In genomic region chr6:36841701-36842100, GRCm38 (mm10) we compare ENCODE assay signal across 28 mouse cellular contexts. TPM values are rescaled to one million over a fixed set of nuclear protein-coding genes. Genes with fewer than 3 reads are reported as not detected.
DNase-seq lines count a peak whose midpoint lies in the region; ATAC-seq lines count a peak whose summit lies in the region.
"Had no signal": no experiment of that assay in that cellular context is flagged by ENCODE, and none has a peak within 500 bp of the region (broad histone marks: within the 10 kb centered on the region; RNA-seq: fewer than 3 reads in every experiment).

No protein-coding gene starts in this region.

- H3K4me1 ChIP-seq in hindbrain, embryonic 11.5 days (replicated peaks; ENCODE audit: control insufficient read depth, insufficient read depth, low read length), result no peaks in the 10 kb centered on the region
- H3K4me1 ChIP-seq in hindbrain, embryonic 14.5 days (replicated peaks; ENCODE audit: control insufficient read depth, insufficient read depth, low read length), result peaks cover 3% of the 10 kb centered on the region; the same call in 1 of the 2 replicates
- no peaks in the 10 kb centered on the region; the same call in 1 of the 2 replicates for H3K4me1 ChIP-seq in embryonic facial prominence, embryonic 11.5 days (ENCODE audit: control insufficient read depth, insufficient read depth, low read length)
- peaks cover 69% of the 10 kb centered on the region for H3K4me1 ChIP-seq in limb, embryonic 10.5 days
- H3K4me1 ChIP-seq in midbrain, embryonic 14.5 days (ENCODE audit: control insufficient read depth, insufficient read depth, low read length), result no peaks in the 10 kb centered on the region
- H3K4me1 ChIP-seq: intestine, embryonic 15.5 days; liver, embryonic 12.5 days had no signal

- H3K36me3 ChIP-seq in hindbrain, embryonic 11.5 days (ENCODE audit: control insufficient read depth, insufficient read depth, low read length), result no peaks in the 10 kb centered on the region
- peaks cover 1% of the 10 kb centered on the region; the same call in 1 of the 2 replicates for H3K36me3 ChIP-seq in hindbrain, embryonic 14.5 days (replicated peaks; ENCODE audit: control insufficient read depth, insufficient read depth)
- H3K36me3 ChIP-seq in embryonic facial prominence, embryonic 11.5 days (replicated peaks; ENCODE audit: control insufficient read depth, insufficient read depth, low read depth, low read length), result no peaks in the 10 kb centered on the region
- no peaks in the 10 kb centered on the region for H3K36me3 ChIP-seq in limb, embryonic 10.5 days
- H3K36me3 ChIP-seq in midbrain, embryonic 14.5 days (ENCODE audit: control insufficient read depth, insufficient read depth, low read length), result peaks cover 3% of the 10 kb centered on the region; the same call in 1 of the 2 replicates
- H3K36me3 ChIP-seq: intestine, embryonic 15.5 days; limb, embryonic 13.5 days; liver, embryonic 12.5 days had no signal

- peak; percentile 35 for DNase-seq in hindbrain, embryonic 11.5 days (ENCODE audit: low spot score)
- DNase-seq in hindbrain, embryonic 14.5 days (ENCODE audit: low spot score), result no peak
- DNase-seq in embryonic facial prominence, embryonic 11.5 days (ENCODE audit: low spot score), result peak; percentile 93
- no peak for DNase-seq in limb, embryonic 10.5 days (ENCODE audit: low spot score)
- DNase-seq in adipocyte (ENCODE audit: low spot score), result no peak
- DNase-seq in midbrain, embryonic 14.5 days, result no peak
- DNase-seq in urinary bladder, adult 18-20 months (ENCODE audit: low spot score in 2 of 2), result no peak
- DNase-seq: adrenal gland, adult 2 months; adrenal gland, postnatal 36 days; cerebellum, adult 2 months; cerebellum, postnatal 14 days; gastrocnemius, postnatal 25 days; heart, adult 18-20 months; kidney, adult 8-10 months; kidney, postnatal 4 days; layer of hippocampus, adult 9-11 months; liver, postnatal 0 days; lung, postnatal 36 days; thymus, adult 2 months had no signal

- H3K9me3 ChIP-seq in hindbrain, embryonic 11.5 days (ENCODE audit: control insufficient read depth, low read length), result no peaks in the 10 kb centered on the region
- no peaks in the 10 kb centered on the region for H3K9me3 ChIP-seq in hindbrain, embryonic 14.5 days (ENCODE audit: control insufficient read depth, low read length)
- no peaks in the 10 kb centered on the region for H3K9me3 ChIP-seq in embryonic facial prominence, embryonic 11.5 days (replicated peaks; ENCODE audit: control insufficient read depth, low read length)
- H3K9me3 ChIP-seq in limb, embryonic 10.5 days (replicated peaks), result no peaks in the 10 kb centered on the region
- no peaks in the 10 kb centered on the region for H3K9me3 ChIP-seq in midbrain, embryonic 14.5 days (ENCODE audit: control insufficient read depth, low read length)
- H3K9me3 ChIP-seq: intestine, embryonic 15.5 days; limb, embryonic 13.5 days; liver, embryonic 12.5 days; midbrain, embryonic 12.5 days; neural tube, embryonic 13.5 days had no signal

- H3K27me3 ChIP-seq in hindbrain, embryonic 11.5 days (ENCODE audit: control insufficient read depth, insufficient read depth, low read length), result no peaks in the 10 kb centered on the region
- H3K27me3 ChIP-seq in hindbrain, embryonic 14.5 days (ENCODE audit: control insufficient read depth, insufficient read depth, low read length), result no peaks in the 10 kb centered on the region
- H3K27me3 ChIP-seq in embryonic facial prominence, embryonic 11.5 days (ENCODE audit: control insufficient read depth, insufficient read depth, low read length), result no peaks in the 10 kb centered on the region
- H3K27me3 ChIP-seq in limb, embryonic 10.5 days (ENCODE audit: low read depth, poor library complexity, severe bottlenecking), result no peaks in the 10 kb centered on the region
- H3K27me3 ChIP-seq in midbrain, embryonic 14.5 days (ENCODE audit: control insufficient read depth, insufficient read depth, low read length), result no peaks in the 10 kb centered on the region
- H3K27me3 ChIP-seq: intestine, embryonic 15.5 days; limb, embryonic 13.5 days; liver, embryonic 12.5 days; midbrain, embryonic 12.5 days; neural tube, embryonic 13.5 days had no signal

- H3K4me3 ChIP-seq in hindbrain, embryonic 11.5 days (ENCODE audit: low read depth, low read length), result no peak overlapping the region
- H3K4me3 ChIP-seq in hindbrain, embryonic 14.5 days (replicated peaks; ENCODE audit: low read length), result no peak overlapping the region
- H3K4me3 ChIP-seq in embryonic facial prominence, embryonic 11.5 days (ENCODE audit: low read depth, low read length), result no peak overlapping the region
- H3K4me3 ChIP-seq in limb, embryonic 10.5 days, result no peak overlapping the region
- H3K4me3 ChIP-seq in midbrain, embryonic 14.5 days (replicated peaks; ENCODE audit: low read depth, low read length), result no peak overlapping the region
- H3K4me3 ChIP-seq: intestine, embryonic 15.5 days; limb, embryonic 13.5 days; liver, embryonic 12.5 days; midbrain, embryonic 12.5 days; neural tube, embryonic 13.5 days had no signal

- no peak overlapping the region for H3K27ac ChIP-seq in hindbrain, embryonic 11.5 days (ENCODE audit: low read depth, low read length)
- H3K27ac ChIP-seq in hindbrain, embryonic 14.5 days, result no peak overlapping the region
- H3K27ac ChIP-seq in embryonic facial prominence, embryonic 11.5 days (replicated peaks; ENCODE audit: low read depth, low read length), result no peak overlapping the region
- H3K27ac ChIP-seq in limb, embryonic 10.5 days, result peak overlapping the region; percentile 78
- no peak overlapping the region for H3K27ac ChIP-seq in midbrain, embryonic 14.5 days (replicated peaks; ENCODE audit: low read depth, low read length)
- H3K27ac ChIP-seq: intestine, embryonic 15.5 days; kidney, postnatal 0 days; liver, embryonic 12.5 days; midbrain, embryonic 12.5 days; neural tube, embryonic 13.5 days had no signal

- H3K4me2 ChIP-seq in hindbrain, embryonic 11.5 days (replicated peaks; ENCODE audit: low read depth, low read length), result no peak overlapping the region
- no peak overlapping the region for H3K4me2 ChIP-seq in hindbrain, embryonic 14.5 days (replicated peaks)
- no peak overlapping the region for H3K4me2 ChIP-seq in embryonic facial prominence, embryonic 11.5 days (ENCODE audit: low read depth, low read length)
- no peak overlapping the region for H3K4me2 ChIP-seq in midbrain, embryonic 14.5 days (ENCODE audit: low read length)
- H3K4me2 ChIP-seq: heart, embryonic 11.5 days; intestine, embryonic 15.5 days; limb, embryonic 13.5 days; liver, embryonic 12.5 days; midbrain, embryonic 12.5 days; neural tube, embryonic 13.5 days had no signal

- H3K9ac ChIP-seq in hindbrain, embryonic 11.5 days (ENCODE audit: low read depth, low read length), result no peak overlapping the region
- no peak overlapping the region for H3K9ac ChIP-seq in hindbrain, embryonic 14.5 days
- H3K9ac ChIP-seq in embryonic facial prominence, embryonic 11.5 days (replicated peaks; ENCODE audit: low read length), result no peak overlapping the region
- no peak overlapping the region for H3K9ac ChIP-seq in midbrain, embryonic 14.5 days (replicated peaks; ENCODE audit: low read length)
- H3K9ac ChIP-seq: intestine, embryonic 15.5 days; limb, embryonic 13.5 days; liver, embryonic 12.5 days; liver, postnatal 0 days; midbrain, embryonic 12.5 days; neural tube, embryonic 13.5 days had no signal

- WGBS in hindbrain, embryonic 11.5 days, result 57% methylated on average over 3 of the region's 3 CpGs
- 74% methylated on average over 3 of the region's 3 CpGs for WGBS in hindbrain, embryonic 14.5 days
- WGBS in embryonic facial prominence, embryonic 11.5 days, result 23% methylated on average over 3 of the region's 3 CpGs
- WGBS in limb, embryonic 10.5 days, result 11% methylated on average over 3 of the region's 3 CpGs
- WGBS in midbrain, embryonic 14.5 days, result 86% methylated on average over 3 of the region's 3 CpGs

- no peak for ATAC-seq in hindbrain, embryonic 11.5 days (ENCODE audit: low FRiP score)
- no peak for ATAC-seq in hindbrain, embryonic 14.5 days (ENCODE audit: low FRiP score)
- peak; percentile 79 for ATAC-seq in embryonic facial prominence, embryonic 11.5 days (replicated peaks; ENCODE audit: insufficient number of reproducible peaks, low FRiP score, low TSS enrichment, low read depth)
- no peak for ATAC-seq in midbrain, embryonic 14.5 days (ENCODE audit: low FRiP score, low TSS enrichment)
- ATAC-seq: forebrain, embryonic 14.5 days; hindbrain, embryonic 16.5 days; intestine, embryonic 15.5 days; liver, embryonic 12.5 days; liver, postnatal 0 days had no signal

RNA-seq across cellular contexts. Expression of gene Ptn, which starts 31.7 kb away (rescaled TPM):
- polyA plus RNA-seq in hindbrain, embryonic 11.5 days (2014; fragmentation: Nextera tagmentation; extraction: Ambion mirVana), result 385 and 413 TPM in 2 replicates
- polyA plus RNA-seq in hindbrain, embryonic 14.5 days (2014; fragmentation: Nextera tagmentation; extraction: Ambion mirVana), result 732 and 771 TPM in 2 replicates
- 499 and 596 TPM in 2 replicates for polyA plus RNA-seq in embryonic facial prominence, embryonic 11.5 days (2014; fragmentation: Nextera tagmentation; extraction: Ambion mirVana)
- polyA plus RNA-seq in limb, embryonic 10.5 days (2016; fragmentation: Nextera tagmentation; extraction: Ambion mirVana), result 587 and 597 TPM in 2 replicates
- polyA plus RNA-seq in midbrain, embryonic 14.5 days (2014; fragmentation: Nextera tagmentation; extraction: Ambion mirVana), result 680 and 686 TPM in 2 replicates

Comparison
In these comparisons a context has a peak if more than half of its experiments do, and no peak if none do; other contexts are left out.
1. DNase-seq: peak in hindbrain, embryonic 11.5 days (single experiment) and embryonic facial prominence, embryonic 11.5 days (single experiment); none in hindbrain, embryonic 14.5 days (single experiment), limb, embryonic 10.5 days (single experiment), adipocyte (single experiment), midbrain, embryonic 14.5 days (single experiment) and urinary bladder, adult 18-20 months (0 of 2).